Mouse (Mus musculus): ENCODE measurements around the gene Akr1d1.

The Akr1d1 gene

DNA sequence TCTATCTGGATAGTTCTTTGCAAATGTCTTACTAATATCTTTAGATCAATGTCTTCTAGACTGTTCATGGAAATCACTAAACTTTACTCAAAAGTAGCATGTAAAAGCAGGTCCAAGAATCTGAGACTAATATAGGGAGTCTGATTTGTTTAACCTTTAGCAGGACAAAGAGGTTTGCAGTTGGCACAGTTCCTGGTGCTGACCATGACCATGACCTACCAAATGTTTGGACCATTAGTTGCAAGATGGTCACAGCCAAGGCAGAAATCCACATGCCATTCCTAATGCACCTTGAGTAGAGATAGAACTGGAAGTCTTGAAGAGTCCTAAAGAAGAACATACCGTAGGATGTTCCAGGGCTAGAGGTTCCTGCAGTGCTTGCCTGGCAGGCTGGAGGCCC, 37.4 kb downstream of the Akr1d1 start:
- no peak for DNase-seq (ENCODE audit: low spot score)

DNA sequence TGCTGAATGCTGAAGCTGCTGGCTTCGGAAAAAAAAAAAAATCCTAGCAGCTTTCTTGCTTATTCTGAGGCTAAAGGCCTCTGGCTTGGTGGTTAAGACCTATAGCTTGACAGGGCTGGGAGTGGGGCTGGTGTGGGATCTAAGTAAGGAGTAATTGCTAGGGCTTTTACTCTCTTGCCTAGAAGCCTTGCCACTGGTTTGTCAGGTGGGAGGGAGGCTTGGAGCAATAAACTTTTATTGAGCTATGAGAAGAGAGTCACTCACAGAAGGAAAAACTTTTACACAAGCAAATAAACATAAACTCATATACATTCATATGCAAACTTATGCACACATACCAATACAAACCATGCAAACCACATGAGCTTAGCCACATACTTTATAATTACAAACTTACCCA, 42.0 kb downstream of the Akr1d1 start:
- DNase-seq (ENCODE audit: low spot score), result no peak

DNA sequence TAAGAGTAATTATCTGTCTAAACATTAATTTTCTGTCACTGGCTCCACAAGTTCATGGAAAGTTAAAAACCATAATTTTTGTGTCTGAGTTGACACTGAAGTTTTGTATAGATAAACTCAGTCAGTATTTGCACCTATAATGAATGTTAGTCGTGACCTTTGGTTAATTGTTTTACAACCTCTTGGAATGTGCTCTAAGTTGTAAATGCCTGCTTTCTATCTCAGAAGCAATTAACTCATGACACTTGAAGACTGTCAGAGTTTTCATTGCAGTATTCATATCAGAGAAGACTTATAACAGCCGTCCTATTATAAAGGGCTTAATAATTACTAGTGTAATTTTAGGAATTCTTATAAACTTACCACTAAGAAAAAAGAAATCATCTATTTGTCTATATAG, 43.0 kb downstream of the Akr1d1 start:
- no peak for DNase-seq (ENCODE audit: low spot score)

DNA sequence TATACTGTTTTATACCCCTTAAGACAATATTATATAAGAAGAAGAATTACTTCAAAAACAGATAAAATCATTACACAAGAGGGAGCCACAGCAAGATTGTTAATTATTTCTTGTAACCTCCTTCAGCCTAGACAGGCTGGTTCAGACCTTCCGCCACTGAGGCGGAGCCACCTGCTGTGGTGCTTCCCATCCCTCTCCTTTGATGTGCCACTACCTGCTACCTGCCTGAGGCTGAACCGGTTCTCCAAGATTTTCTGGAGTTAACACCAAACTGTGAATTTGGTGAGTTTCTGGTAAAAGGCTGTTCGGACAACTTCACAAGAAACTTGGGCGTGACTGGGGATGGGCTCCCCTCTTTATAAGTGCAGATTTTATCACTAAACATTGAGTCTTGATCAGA, 50.5 kb downstream of the Akr1d1 start:
- no peak for DNase-seq (ENCODE audit: low spot score)

DNA sequence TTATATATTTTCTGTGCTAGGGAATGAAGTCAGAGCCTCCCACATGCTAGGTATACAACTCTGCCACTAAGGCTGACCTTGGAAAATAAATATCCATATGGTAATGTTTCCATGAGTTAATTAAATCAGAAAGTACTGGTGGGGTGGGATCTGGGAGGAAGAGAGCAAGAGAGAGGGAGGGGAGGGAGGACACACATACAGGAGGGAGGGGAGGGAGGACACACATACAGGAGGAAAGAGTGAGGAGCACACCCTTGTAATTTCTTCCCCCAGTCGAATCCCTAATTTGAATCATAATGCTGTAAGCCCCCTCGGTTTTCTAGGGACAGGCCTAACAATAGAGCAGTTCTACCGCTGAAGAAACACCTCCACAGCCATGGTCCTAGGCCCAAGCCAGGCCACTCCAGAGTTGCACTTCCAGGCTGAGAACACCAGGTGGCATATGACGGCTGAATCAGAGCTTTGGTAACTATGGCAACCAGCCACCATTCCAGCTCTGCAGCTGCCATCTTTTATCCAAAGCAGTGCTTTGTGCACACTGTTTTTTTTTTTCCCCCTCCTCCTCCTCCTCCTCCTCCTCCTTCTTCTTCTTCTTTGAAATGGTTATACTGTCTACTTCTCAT, 59.5 kb downstream of the Akr1d1 start:
- DNase-seq (ENCODE audit: low spot score), result peak; percentile 22

DNA sequence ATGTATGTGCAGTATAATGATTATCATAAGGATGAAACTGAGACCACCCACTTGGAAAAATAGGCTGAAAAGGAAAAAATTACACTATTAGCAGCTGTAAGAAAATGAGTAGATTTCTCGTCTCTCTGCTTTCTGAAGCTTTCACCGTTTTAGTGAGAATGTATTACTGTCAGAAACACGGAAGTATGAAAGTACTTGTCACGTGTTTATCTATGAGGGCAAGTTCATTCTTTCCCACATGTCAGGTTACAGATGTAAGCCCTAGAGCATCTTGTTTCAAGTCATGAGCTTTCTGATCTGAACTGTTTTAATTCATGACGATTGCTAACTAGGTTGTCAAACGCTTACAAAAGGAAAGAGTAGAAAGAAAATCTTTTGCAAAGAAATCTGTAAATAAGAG, 60.8 kb downstream of the Akr1d1 start:
- no peak for DNase-seq (ENCODE audit: low spot score)

DNA sequence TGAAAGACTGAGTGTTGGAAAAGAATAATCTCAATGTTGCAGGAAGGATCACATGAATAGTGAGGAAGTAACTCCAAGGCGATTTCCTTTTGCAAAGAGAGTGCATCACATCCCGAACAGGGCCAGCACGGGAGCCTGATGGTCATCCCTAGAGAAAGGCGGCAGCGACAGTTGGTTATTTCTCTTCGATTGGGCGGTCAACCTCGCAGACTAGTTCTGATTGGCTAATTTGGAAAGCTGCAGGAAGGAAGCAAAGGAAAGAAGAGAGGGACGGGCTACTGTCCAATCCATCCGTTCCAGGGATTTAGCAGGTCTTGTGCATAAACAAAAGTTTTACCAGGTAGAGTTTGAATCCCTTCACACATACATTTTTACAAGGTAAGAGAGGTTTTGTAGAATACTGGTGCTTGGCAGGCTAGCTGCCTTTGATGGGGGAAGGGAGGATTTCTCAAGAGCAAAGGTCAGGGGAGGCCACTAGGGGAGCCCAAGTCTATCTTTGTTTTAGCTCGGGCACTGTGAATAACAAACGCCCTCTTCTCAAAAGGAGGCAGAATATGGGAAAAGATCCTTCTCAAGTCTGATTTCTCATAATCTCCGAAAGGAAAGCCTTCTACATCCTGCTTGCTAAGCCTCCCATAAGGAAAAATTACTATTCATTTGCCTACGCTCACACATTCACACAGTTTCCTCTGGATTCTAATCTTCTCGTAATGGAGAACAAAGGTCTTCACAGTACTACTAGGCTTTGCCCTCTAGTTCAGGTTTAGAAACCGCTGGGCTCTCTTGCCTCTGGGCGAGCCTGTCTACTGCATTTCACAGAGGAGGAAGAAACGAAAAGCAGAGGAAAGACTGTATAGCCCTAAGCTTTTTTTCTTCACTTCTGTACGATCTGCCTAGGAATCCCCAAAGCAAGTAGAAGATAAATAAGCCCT, 62.4 kb downstream of the Akr1d1 start:
- no peak for DNase-seq (ENCODE audit: low spot score)

DNA sequence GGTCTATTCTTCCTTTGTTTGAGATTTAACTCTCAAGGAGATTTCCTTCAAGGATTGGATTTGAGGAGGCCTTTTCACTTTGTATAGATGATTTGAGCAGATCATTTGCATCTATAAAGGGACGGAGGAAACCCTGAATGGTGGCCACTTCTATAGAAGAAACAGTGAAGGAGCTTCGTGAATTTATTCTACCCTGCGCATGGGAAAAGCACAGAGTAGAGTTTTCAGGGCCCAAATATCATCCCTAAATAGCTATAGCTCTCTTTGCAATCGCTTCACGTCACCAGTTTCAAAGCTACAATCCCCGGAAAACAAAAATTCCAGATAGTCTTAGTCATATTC, 63.0 kb downstream of the Akr1d1 start:
- DNase-seq (ENCODE audit: low spot score), result no peak

DNA sequence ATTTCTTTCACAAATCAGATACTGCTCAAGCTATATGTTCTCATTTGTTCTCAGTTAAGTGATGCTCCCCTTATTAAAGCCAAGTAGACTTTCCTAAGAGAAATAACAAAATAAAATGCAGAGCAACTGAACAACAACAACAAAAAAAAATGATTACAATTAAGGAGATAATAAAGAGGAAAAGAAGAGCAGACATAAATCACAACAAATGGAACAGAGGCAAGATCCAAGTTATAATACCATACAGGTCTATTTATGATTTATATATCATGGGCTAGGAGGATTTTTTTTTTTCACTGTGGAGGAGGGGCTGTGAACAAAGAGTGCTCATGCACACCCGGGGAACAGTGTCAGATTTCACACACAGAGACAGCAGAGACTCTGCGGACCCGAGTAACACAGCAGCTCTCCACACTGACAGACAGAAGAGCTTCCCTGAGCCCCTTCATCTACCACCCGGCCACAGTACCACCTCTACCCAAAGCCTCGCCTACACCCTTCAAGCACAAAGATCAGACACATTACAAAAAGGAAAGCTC, 63.6 kb downstream of the Akr1d1 start:
- DNase-seq (ENCODE audit: low spot score), result no peak

DNA sequence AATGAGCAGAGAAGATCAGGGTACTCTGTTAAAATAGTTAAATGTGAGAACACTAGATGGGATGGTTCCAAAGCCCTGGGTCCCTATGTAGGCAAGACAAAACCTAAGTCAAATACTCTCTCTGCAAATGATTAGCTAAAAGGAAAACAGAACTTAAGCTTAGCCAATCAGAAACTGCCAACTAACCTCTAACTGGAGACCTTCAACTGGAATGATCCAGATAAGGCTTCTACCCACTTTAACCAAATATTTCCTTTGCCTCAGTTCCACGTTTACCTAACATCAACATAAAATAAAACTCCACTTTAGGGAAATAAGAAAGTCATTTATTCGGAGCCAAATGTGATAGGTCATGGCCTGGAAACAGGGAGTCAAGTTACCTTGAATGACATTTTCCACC, 67.1 kb downstream of the Akr1d1 start:
- DNase-seq (ENCODE audit: low spot score), result no peak

DNA sequence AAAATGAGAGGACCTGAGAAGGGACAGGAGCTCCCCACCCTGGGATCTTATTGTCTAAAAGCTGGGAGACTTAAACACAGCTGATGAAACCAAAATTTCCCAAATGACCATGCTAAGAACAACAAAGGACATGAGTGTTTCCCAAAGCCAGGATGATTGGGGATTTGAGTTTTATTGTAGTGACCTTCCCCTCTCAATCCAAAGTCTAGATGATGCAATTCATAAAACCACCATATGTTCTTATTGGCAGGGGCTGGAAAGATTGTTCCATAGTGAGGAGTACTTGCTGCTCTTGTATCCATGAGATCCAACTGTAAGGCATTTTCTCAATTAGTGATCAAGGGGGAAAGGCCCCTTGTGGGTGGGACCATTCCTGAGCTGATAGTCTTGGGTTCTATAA, 68.1 kb downstream of the Akr1d1 start:
- no peak for DNase-seq (ENCODE audit: low spot score)

DNA sequence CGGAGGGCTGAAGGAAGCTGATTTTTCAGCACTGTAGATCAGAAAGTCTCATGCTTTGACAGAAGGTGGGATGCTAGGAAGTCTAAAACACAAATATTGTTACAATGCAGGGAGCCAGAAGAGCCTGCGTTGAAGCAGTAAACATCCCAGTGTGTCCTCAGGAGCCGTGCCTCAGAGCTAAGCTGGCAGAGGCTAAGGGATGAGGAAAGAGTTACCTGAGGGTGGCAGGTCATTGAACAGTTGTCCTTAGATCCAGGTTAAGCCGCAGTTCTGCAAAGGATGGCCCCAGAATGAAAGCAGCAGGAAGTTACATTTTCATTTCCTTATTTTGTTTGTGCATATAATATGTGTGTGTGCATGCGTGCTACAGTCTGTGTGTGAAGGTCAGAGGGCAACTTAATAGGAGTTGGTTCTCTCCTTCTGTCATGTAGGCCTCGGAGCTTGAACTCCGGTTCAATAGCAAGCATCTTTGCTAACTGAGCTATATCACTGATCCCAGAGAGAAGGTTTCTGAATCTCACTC, 71.1 kb downstream of the Akr1d1 start:
- DNase-seq (ENCODE audit: low spot score), result no peak

DNA sequence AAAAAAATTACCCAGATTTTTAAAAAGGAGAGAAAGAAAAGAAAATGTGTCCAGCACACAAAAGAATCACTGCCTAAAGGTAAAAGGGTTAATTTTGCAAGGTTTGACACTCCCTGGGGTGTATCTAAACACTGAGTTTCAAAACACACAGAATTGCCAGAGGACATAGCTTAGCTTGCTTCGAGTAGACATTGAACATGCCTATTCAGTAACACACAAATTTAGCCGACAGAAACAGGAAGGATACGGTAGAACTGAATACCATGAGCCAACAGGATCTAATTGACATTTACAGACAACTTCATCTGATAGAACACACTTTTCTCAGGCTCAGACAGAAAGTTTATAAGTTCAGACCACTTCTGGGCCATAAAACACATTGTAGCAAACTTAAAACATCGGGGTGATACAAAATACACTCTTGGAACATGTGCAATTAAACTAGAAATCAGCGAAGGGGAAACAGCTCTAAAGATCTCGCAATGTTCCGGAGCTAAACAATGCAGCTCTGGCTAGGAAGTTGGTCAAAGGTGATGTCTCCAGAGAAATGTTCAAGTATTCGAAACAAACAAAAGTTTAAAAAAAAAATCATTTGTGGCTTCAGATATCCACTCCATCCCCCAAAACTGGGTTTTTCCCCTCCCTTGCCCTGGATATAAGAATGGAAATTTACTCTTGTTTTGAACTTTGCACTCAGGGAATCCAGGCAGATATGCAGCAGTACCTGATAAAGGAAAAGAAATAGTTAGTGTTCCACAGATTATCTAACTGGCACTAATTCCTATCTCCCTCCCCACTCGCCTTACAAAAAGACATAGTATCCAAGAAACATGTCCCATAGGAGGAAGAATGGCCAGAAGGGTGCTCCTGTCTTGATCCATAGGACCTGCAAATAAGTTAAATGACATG, 73.1 kb downstream of the Akr1d1 start:
- DNase-seq (ENCODE audit: low spot score), result no peak

DNA sequence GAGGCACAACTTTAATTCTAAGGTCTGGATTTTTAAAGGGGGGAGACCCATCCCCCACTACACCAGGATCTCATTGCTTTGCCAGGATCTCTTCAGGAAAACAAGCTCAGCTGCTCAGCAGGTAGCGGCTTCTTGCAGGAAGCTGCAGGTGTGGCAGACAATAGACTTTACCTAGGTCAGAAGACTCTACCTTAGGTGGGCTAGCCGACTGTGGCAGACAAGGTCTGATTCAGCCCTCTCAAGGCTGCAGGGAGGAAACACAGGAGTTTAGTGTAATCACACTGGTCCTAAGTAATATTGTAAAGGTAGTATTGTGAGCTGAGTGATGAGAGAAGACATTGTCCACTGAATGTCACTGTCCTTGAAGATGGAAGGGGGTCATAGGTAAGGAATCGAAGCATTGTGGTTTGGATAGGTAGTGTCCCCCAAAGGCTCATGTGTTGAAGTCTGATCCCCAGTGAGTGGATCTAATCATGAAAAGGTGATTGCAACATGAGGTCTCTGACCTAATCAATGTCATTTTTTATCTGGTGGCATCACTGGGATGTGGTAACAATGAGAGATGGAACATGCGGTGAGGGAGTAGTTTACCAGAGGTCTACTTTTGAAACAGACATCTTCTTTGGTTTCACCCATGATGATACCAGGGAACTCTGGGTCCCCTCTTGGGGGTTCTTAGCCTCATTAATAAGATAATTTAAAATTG, 74.4 kb downstream of the Akr1d1 start:
- DNase-seq (ENCODE audit: low spot score), result no peak

DNA sequence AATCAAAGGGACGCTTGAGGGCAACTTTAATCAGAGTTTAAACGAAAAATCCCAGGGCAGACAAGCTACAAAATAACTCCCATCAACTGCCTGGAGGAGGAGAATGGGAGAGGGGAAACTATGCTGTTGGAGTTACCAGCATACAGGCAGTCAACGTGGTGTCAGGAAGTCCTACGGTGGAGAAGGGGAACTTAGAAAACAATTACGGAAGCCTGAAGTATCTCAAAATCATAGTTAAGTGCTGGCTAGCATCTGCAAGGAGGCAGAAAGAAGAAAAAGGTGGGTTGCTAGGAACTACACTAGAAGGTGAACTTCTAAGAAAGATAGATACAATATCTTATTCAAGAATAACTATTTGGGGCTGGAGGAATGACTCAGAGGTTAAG, 74.9 kb downstream of the Akr1d1 start:
- no peak for DNase-seq (ENCODE audit: low spot score)

DNA sequence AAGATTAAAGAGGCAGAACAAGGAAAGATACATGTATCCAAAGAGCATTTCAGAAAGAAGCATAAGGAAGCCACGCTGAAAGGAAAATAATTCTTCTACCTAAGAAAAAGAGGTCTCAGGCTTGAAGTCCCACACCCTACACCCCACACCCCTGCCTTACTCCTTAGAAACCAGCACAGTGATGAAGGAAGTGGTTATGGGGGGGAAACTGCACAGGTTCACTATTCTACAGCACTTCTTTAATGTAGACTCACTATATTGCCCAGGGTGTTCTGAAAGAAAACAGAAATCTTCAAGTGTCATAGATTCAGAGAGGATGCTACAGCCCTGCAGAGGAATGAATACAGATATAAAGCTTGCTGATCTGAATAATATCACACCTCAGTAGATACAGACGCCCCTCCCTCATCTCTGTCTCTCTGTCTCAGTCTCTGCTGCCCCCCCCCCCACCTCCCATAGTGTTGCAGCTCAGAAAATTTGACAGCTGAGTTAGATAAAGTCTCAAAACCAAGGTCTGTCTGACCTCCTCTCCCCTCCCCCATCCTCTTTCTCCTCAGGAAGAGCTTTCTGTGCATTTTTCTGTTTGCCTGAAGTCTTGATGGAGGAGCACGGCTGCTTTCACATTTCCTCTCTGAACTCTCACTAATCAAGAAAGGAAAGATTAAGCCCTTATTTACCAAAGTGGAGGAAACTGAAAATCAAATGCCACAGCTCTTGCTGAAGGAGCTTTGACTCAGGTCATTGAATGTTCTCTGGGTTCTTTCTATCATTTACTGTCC, 77.7 kb downstream of the Akr1d1 start:
- DNase-seq (ENCODE audit: low spot score), result no peak

DNA sequence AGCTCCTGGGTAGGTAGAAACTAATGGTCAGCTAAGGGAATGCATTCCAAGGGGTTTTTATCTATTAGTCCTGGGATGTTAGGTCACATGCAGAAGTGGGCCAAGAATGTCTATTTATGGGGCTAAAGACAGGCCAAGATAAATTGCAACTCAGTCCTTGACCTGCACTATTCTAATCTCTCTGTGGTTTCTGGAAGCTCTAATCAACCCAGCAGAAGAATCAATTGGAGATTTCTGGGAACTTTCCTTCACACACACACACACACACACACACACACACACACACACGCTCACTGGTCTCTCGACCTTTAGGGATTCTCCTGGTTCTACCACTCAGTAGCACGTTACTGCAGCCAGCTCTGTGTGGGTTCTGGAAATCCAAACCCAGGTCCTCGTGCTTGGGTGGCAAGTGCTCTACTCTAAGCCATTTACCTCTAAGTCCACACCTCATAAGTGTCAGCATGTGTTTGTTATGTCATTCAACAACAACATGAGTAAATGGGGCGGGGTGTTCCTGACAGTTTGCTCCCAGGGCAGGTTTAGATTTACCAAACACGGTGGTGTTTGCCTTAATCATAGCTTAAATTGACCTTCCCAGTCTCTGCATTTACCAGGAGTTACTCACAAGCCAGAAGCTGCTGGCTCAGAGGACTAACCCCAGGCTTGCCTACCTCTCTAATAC, 82.8 kb downstream of the Akr1d1 start:
- DNase-seq (ENCODE audit: low spot score), result no peak

DNA sequence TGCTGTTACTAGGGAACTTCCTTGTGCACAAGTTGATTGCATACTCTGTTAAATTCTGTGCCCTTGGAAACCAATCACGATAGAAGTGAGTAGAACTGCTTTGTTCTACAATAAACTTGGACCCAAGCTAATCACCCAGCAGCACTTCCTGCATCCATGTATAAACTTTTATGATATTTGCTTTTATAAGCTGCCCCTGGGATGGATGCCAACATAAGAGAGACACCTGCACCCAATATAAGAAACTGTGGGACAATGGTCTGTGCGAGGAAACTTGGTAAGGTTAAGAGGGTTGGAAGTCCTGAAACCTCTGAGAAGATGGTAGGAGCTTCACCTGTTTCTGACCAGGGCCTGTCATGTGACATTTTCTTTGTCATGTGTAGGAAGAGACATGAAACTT, 85.5 kb downstream of the Akr1d1 start:
- DNase-seq (ENCODE audit: low spot score), result no peak

DNA sequence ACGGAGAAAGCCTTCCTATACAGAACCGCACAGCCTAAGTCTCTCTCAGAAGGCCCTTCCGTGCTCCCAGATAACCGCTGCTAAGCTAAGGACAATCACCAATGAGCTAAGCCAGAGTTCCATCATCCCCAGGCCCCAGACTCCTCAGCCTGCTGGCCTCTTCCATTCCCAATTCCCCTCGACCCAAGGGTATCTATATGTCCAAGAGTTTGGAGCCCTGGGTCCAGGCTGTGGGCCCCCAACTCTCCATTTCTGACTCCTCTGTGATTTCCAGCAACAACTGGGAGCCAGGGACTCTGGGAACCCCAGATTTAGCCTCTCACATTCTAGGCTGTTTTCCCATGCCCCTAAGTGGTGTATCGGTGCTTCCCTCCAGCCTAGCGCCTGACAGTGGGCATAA, 86.2 kb downstream of the Akr1d1 start:
- DNase-seq (ENCODE audit: low spot score), result no peak

DNA sequence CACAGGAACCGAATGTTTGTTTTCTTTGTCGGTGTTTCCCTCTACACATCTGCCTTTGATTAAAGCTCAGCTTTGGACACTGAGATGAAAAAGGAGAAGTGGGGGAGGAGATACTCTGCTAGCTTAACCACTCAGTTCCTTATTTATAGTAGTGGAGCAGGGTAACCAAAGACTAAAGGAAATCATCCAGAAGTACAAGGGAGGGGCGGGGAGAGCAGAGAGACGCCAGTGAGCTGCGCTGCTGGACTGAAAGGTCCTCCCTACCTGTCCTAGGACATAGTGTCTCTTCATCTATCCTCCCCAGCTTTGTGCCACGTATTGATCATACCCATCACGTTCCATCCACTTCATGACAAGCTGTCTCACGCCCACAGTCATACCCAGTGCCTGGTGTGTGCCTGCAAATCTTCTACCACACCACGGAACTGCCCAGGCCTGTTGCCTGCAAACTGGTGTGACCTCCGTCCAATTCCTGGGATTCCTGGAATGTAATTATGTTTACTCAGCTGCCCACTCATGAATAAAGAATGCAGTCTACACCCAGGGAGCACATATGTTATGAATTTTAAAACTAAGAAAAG, 87.5 kb downstream of the Akr1d1 start:
- DNase-seq (ENCODE audit: low spot score), result peak; percentile 38
